Mouse (Mus musculus): ENCODE data around the gene Rpl3.

DNA sequence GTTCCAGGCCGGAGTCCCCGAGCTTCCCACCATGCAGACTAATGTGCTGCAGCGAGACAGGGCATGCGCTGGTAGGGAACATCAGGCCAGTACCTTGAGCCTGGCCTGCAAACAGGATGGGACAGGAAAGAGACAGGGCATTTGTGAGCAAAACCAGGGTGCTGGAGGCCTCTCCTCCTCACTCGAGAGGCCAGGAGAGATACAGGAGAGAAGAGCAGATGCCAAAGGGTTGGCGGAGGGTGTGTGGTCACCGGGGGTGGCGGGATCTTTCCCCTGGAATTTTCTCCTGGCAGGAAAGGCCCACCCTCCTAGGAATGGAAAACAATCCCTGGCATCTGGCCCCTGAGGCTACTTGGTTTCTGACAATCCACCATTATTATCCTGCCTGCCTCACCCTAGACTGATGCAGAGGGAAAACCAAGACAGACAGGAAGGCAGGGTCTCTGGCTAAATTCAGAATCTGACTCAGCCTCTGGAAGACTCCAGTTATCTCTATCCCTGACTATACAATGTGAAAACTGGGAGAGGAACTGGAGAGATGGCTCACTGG, 21.5 kb downstream of the Rpl3 start:
- TF ChIP-seq CTCF (conservative IDR thresholded peaks at IDR 0.05; ENCODE audit: low read length) (no peak), POU5F1 (IDR thresholded peaks at IDR 0.05; ENCODE audit: borderline replicate concordance, low read length) (no peak), NANOG (IDR thresholded peaks at IDR 0.05; ENCODE audit: borderline replicate concordance, low read length) (no peak)
